ENCODE assay signal across 7 mouse cellular contexts in genomic region chr16:94371301-94371931, GRCm38 (mm10). TPM values are rescaled to one million over a fixed set of nuclear protein-coding genes. Genes with fewer than 3 reads are reported as not detected.
A peak's percentile ranks its signal among the peaks of the same experiment; 100 is the strongest.
DNase-seq lines count a peak whose midpoint lies in the region; ATAC-seq lines count a peak whose summit lies in the region.

Gene Pigp (minus strand): TSS chr16:94371842.

- H3K4me2 ChIP-seq in forebrain, embryonic 14.5 days (ENCODE audit: low read length) = peak within 1 kb of the TSS; percentile 66

- peak; percentile 87 for ATAC-seq in forebrain, embryonic 14.5 days

- no peaks in the 10 kb centered on the region for H3K36me3 ChIP-seq in forebrain, embryonic 14.5 days (ENCODE audit: control insufficient read depth, insufficient read depth, low read length)

- H3K4me1 ChIP-seq in forebrain, embryonic 14.5 days (ENCODE audit: control insufficient read depth, insufficient read depth, low read length) = peaks cover 25% of the 10 kb centered on the region

- peak within 1 kb of the TSS; percentile 99 for H3K27ac ChIP-seq in forebrain, embryonic 14.5 days (ENCODE audit: low read depth, low read length)

- peak; percentile 76 for DNase-seq in MN1 (ENCODE audit: low spot score)
- peak; percentile 90 for DNase-seq in brain, adult 2 months (ENCODE audit: low read depth, low spot score)
- DNase-seq in forebrain, embryonic 14.5 days (ENCODE audit: low spot score) = peak; percentile 93
- DNase-seq in heart, postnatal 36 days = peak; percentile 37 to 65
- DNase-seq in layer of hippocampus, adult 8-10 months (ENCODE audit: low spot score in 2 of 2) = peak in 1 of 2 experiments; percentile 55
- peak; percentile 60 for DNase-seq in lung, postnatal 10 days
- peak; percentile 33 for DNase-seq in retina, adult 2 months (ENCODE audit: low read depth, low spot score)

- H3K27me3 ChIP-seq in forebrain, embryonic 14.5 days (replicated peaks; ENCODE audit: control insufficient read depth, insufficient read depth, low read length) = no peaks in the 10 kb centered on the region

- WGBS in forebrain, embryonic 14.5 days = under 1% methylated on average over 42 of the region's 43 CpGs

- H3K4me3 ChIP-seq in forebrain, embryonic 14.5 days (ENCODE audit: low read depth, low read length) = peak within 1 kb of the TSS; percentile 92

- no peaks in the 10 kb centered on the region for H3K9me3 ChIP-seq in forebrain, embryonic 14.5 days (replicated peaks; ENCODE audit: control insufficient read depth, low read length)

- H3K9ac ChIP-seq in forebrain, embryonic 14.5 days (ENCODE audit: low read length) = peak within 1 kb of the TSS; percentile 98

- intact Hi-C loops in heart, postnatal 36 days (cut with DNase I) = loop anchor here (1.0 to 10.0 kb wide), 5 partner anchors 8 to 657 kb away; partner anchors contain the start of genes Dop1b, Hlcs and Vps26c

RNA-seq across cellular contexts. Expression of gene Pigp, which starts in this region (rescaled TPM):
- 94.1 and 133 TPM in 2 replicates for polyA plus RNA-seq in forebrain, embryonic 14.5 days (2014; fragmentation: Nextera tagmentation; extraction: Ambion mirVana)
- total RNA-seq in heart, postnatal 36 days (2021) = 100 to 1,000 TPM in 1 of 2 experiments, 10 to 100 TPM in 1; 99.1 to 103 TPM
- 10 to 100 TPM; 44.5 to 52.5 (median 48.7) TPM for total RNA-seq in layer of hippocampus, adult 8-10 months (2022)
